Mouse (Mus musculus): ENCODE results near the gene Slc7a5.

GRCm38 (mm10) chr8:121857331-121857730 lies 50.2 kb downstream of the Slc7a5 start:
- TF ChIP-seq CTCF (IDR thresholded peaks at IDR 0.05; ENCODE audit: control insufficient read depth, insufficient read depth, insufficient read length), result no peak
- no peak for TF ChIP-seq MYOG (IDR thresholded peaks at IDR 0.05; ENCODE audit: control insufficient read depth, extremely low read depth, insufficient read length)
- TF ChIP-seq MAX (IDR thresholded peaks at IDR 0.05), result no peak
- no peak for TF ChIP-seq CEBPB (IDR thresholded peaks at IDR 0.05; ENCODE audit: low read depth)

Data from C2C12 (cell line).